Mouse (Mus musculus) cortical plate, adult 2 months (tissue): ENCODE results near the gene Exosc5.

Experiments
- CTCF ChIP-seq: fragments of 200-500 bp; IDR thresholded peaks from 2 replicates; pipeline ENCODE4 v1.5.1; 2011; ENCODE audit warnings: mild to moderate bottlenecking, control low read depth, low read length; ENCODE audit not compliant: insufficient read depth; ENCODE audit errors: extremely low read depth
- POLR2A ChIP-seq: fragments of 200-500 bp; IDR thresholded peaks from 2 replicates; pipeline ENCODE4 v1.6.1; 2011; ENCODE audit warnings: mild to moderate bottlenecking, low read length, control low read depth; ENCODE audit not compliant: insufficient read depth; ENCODE audit errors: extremely low read depth

GRCm38 (mm10) chr7:25644631-25645030, 14.3 kb upstream of the Exosc5 start:
- TF ChIP-seq POLR2A (no peak), CTCF (no peak)
